Mouse (Mus musculus): ENCODE measurements around the gene Slc35b1.
A peak's percentile ranks its signal among the peaks of the same experiment; 100 is the strongest.
"Not testable (repeated sequence)": the region's sequence is repeated elsewhere in the genome, so short reads cannot be mapped to it uniquely, and the experiment has no call there.

Slc35b1 gene

DNA sequence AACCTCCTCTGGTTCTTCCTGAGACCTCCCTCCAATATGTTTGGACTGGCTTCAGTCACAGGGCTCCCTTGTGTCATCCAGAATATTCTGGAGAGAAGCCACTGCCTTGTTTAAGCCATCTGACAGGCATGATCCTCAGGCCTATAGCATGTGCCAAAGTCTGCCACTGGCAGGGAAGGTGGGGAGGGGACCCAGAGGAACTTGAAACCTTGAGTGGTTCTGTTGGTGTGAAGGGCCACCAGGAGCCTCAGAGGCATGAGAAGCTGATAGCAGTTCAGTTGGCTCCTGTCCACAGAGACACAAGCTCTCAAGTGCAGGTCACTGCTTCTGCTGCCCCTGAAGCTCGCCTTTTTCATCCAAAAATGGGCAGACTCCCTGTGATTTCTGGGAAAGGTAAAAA is 12.1 kb downstream of the Slc35b1 start:
- no peak for DNase-seq

GRCm38 (mm10) chr11:95397843-95398835 is 13.6 kb downstream of the Slc35b1 start:
- peak; percentile 84 for DNase-seq

- no peak for DNase-seq
These were observed 15.1 kb downstream of the Slc35b1 start for GRCm38 (mm10) chr11:95399520-95400020.

GRCm38 (mm10) chr11:95401568-95401967 is 17.1 kb downstream of the Slc35b1 start:
- no peak for DNase-seq

- no peak for DNase-seq
These were observed 17.7 kb downstream of the Slc35b1 start for GRCm38 (mm10) chr11:95402196-95402595.

- no peak for DNase-seq
These were observed 18.2 kb downstream of the Slc35b1 start for GRCm38 (mm10) chr11:95402658-95403101.

- DNase-seq = no peak
These were observed 19.2 kb downstream of the Slc35b1 start for GRCm38 (mm10) chr11:95403382-95404340.

DNA sequence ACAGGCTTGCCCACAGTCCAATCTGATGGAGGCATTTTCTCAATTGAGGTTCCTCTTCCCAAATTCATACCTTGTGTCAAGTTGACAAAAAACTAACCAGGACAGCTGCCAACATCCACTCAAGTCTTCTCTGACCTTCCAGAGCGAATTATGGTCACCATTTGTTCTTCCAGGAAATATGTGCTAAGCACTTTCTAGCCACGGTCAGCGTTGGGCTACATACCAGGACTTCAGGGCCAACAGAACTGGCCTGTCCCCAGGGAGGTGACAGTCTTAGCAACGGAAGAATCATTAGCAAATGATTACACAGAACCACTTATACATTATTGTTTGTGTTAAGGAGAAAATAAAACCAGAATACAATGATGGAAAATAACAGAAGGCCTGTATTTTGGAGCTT is 21.3 kb downstream of the Slc35b1 start:
- no peak for DNase-seq

DNA sequence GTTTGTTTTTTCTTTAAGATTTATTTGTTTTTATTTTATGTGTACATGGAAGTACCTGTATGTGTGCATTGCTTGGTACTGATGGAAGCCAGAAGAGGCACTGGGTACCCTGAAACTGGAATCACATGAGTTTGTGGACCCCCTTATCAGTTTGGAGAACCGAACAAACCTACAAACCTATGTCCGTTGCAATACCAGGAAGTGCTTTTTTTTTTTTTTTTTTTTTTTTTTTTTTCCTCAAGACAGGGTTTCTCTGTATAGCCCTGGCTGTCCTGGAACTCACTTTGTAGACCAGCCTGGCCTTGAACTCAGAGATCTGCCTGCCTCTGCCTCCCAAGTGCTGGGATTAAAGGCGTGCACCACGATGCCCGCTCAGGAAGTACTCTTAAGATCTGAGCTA is 21.9 kb downstream of the Slc35b1 start:
- not testable (repeated sequence) for DNase-seq

DNA sequence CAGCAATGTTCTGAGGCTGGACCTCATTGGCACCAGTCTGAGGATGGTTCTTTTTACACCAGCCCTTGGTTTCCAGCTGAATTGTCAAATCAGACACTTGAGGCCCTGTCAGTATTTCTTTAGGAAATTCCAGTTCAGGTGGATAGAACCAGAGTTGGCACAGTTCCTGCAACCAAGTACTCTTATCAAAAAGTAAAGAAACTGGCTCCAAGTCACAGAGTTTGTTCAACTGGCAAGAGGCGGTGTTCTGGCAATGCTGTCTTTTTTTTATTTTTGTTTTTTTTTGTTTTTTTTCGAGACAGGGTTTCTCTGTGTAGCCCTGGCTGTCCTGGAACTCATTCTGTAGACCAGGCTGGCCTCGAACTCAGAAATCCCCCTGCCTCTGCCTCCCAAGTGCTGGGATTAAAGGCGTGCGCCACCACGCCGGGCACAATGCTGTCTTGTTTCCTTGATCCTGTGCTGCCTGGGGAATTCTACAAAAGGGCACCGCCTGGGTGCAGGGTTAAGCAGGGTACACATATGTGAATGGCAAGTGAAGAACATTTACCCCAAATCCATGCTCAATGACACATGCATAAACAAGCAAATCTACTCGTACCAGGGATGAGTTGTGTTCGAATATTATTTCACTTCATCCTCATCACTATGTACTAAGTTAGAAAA is 25.1 kb downstream of the Slc35b1 start:
- DNase-seq = no peak

DNA sequence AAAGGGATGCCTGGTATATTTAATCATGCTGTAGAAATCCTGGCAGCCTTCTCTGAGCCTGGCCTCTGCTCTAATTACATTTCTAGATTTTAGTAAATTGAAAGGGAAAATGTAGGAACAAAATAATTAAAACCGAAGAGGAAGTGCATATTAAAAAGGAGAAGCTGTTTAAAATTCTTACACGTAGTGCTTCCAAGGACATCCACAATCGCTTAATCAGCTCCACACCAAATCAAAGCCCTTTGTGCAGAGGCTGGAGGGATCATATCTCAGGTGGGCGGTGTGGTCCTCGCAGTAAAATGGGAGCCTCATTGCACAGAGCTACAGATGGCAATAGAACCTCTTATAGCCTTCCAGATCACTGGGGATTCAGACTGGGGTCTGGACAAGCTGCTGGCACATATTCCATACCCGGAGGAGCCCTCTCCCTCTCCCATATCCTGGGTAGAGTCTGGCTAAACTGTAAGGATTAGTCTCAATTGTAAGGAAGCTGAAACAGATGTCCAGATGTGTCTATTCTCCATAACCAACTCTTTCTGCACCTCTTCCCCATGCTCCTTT is 27.0 kb downstream of the Slc35b1 start:
- no peak for DNase-seq

- no peak for DNase-seq
These were observed 28.1 kb downstream of the Slc35b1 start for GRCm38 (mm10) chr11:95412615-95413014.

GRCm38 (mm10) chr11:95413641-95414535 is 29.4 kb downstream of the Slc35b1 start, which contains the start of gene Spop:
Spop (plus strand) TSS chr11:95414080.
- peak; percentile 85 for DNase-seq

DNA sequence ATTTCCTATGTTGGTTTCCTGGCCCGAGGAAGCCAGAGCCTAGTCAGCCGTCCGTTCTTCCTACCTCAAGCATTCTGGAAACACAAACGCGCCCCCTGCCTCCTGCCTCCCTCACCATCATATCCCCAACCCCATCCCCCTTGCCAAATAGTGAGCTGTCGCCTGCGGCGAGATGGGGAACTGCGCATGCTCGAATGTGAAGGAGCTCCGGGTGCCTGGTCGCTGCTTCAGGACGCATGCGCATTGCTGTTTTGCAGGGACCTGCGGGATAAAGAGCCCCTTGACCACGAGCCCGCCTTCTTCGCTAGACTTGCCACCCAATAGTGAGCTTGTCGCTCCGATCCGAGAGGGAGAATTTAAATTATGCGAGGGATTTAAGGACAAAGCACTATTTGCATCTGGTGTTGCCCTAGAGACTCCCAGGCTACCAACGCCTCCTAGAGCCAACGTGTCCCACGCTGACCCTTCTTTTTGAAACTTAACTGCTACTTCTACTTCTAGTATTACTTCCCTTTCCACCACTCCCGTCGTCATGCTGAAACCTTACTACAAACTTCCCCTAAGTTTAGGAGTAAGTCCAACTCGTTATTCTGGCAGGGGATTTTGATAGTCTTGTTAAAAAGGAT is 30.2 kb downstream of the Slc35b1 start:
- peak; percentile 97 for DNase-seq

- DNase-seq = no peak
These were observed 31.4 kb downstream of the Slc35b1 start for GRCm38 (mm10) chr11:95415931-95416330.

GRCm38 (mm10) chr11:95417341-95417740 is 32.8 kb downstream of the Slc35b1 start:
- DNase-seq = no peak

DNA sequence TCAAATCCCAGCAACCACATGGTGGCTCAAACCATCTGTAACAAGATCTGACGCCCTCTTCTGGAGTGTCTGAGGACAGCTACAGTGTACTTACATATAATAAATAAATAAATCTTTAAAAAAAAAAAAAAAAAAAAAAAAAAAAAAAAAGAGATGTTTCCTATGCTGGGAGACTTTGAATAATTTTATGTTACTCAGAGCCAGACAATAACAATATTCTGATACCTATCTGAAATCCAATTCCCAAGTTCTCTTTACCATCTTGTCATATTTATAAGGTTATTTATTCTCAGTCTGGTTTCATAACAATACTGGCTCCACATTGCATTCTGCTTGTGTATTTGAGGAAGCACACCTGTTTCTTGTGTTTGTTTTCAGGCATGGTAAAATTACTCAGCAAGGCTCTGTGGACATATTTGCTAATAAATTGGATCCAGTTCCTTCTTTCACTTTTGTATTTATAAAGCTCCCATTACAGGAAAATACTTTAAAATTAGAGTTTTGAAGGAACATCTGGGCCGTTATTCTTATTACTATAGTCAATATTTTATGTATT is 36.5 kb downstream of the Slc35b1 start:
- DNase-seq = no peak

DNA sequence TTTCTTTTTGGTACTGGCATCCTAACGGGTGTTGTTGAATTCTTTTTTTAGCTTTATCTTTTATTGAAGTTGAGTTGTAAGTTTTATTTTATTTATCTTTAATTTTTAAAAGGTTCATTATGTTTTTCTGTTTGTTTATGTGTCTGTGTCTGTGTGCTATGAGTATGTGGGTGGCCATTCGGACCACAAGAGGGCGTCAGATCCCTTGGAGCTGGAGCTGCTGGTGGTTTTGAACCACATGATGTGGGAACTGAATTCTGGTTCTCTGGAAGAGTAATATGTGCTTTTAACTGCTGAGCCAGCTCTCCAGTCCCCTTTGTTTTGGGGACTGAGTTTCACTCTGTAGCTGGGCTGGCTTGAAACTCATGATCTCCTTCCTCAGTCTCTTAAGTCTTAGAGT is 39.0 kb downstream of the Slc35b1 start:
- no peak for DNase-seq

- DNase-seq = no peak
These were observed 46.9 kb downstream of the Slc35b1 start for GRCm38 (mm10) chr11:95431344-95431743.

- no peak for DNase-seq
These were observed 47.7 kb downstream of the Slc35b1 start for GRCm38 (mm10) chr11:95432194-95432593.
